Mouse (Mus musculus): ENCODE measurements at regions not wholly inside any gene's neighbourhood (a gene's known extent, or its start where the extent isn't known, plus 50 kb on each side); places are given as distances from the start of the nearest gene placed in this dataset.
A peak's percentile ranks its signal among the peaks of the same experiment; 100 is the strongest.

GRCm38 (mm10) chr7:70213970-70214520 is 152.5 kb downstream of the Nr2f2 start:
- no peak for ATAC-seq (replicated peaks; ENCODE audit: insufficient number of reproducible peaks, low FRiP score, low TSS enrichment, low read depth)

GRCm38 (mm10) chr7:70205900-70206299 is 160.6 kb downstream of the Nr2f2 start:
- Histone ChIP-seq H3K9me3 (replicated peaks; ENCODE audit: control insufficient read depth, low read length) (no peaks in the 10 kb centered on the region), H3K4me2 (ENCODE audit: low read depth, low read length) (no peak overlapping the region), H3K9ac (replicated peaks; ENCODE audit: low read length) (no peak overlapping the region), H3K27me3 (ENCODE audit: control insufficient read depth, insufficient read depth, low read length) (no peaks in the 10 kb centered on the region), H3K36me3 (replicated peaks; ENCODE audit: control insufficient read depth, insufficient read depth, low read depth, low read length) (no peaks in the 10 kb centered on the region), H3K4me3 (ENCODE audit: low read depth, low read length) (no peak overlapping the region), H3K4me1 (ENCODE audit: control insufficient read depth, insufficient read depth, low read length) (no peaks in the 10 kb centered on the region), H3K27ac (replicated peaks; ENCODE audit: low read depth, low read length) (no peak overlapping the region)
- DNase-seq (ENCODE audit: low spot score) (no peak), ATAC-seq (replicated peaks; ENCODE audit: insufficient number of reproducible peaks, low FRiP score, low TSS enrichment, low read depth) (no peak)
- WGBS, result 75% methylated on average over 1 of the region's 1 CpGs

More at GRCm38 (mm10) chr7:70213970-70214520, 152.5 kb downstream of the Nr2f2 start:
- WGBS, result 62% methylated on average over 4 of the region's 4 CpGs
- H3K4me1 ChIP-seq (ENCODE audit: control insufficient read depth, insufficient read depth, low read length), result no peaks in the 10 kb centered on the region
- no peak overlapping the region for H3K27ac ChIP-seq (replicated peaks; ENCODE audit: low read depth, low read length)
- no peak for DNase-seq (ENCODE audit: low spot score)
- no peak overlapping the region for H3K4me2 ChIP-seq (ENCODE audit: low read depth, low read length)
- H3K4me3 ChIP-seq (ENCODE audit: low read depth, low read length), result no peak overlapping the region
- H3K9me3 ChIP-seq (replicated peaks; ENCODE audit: control insufficient read depth, low read length), result no peaks in the 10 kb centered on the region
- H3K36me3 ChIP-seq (replicated peaks; ENCODE audit: control insufficient read depth, insufficient read depth, low read depth, low read length), result no peaks in the 10 kb centered on the region
- no peaks in the 10 kb centered on the region for H3K27me3 ChIP-seq (ENCODE audit: control insufficient read depth, insufficient read depth, low read length)
- H3K9ac ChIP-seq (replicated peaks; ENCODE audit: low read length), result no peak overlapping the region

GRCm38 (mm10) chr7:70200188-70200587 is 166.3 kb downstream of the Nr2f2 start:
- no peak overlapping the region for H3K9ac ChIP-seq (replicated peaks; ENCODE audit: low read length)
- H3K27ac ChIP-seq (replicated peaks; ENCODE audit: low read depth, low read length), result no peak overlapping the region
- H3K27me3 ChIP-seq (ENCODE audit: control insufficient read depth, insufficient read depth, low read length), result no peaks in the 10 kb centered on the region
- H3K4me3 ChIP-seq (ENCODE audit: low read depth, low read length), result no peak overlapping the region
- H3K9me3 ChIP-seq (replicated peaks; ENCODE audit: control insufficient read depth, low read length), result no peaks in the 10 kb centered on the region
- DNase-seq (ENCODE audit: low spot score), result peak; percentile 59
- 63% methylated on average over 4 of the region's 4 CpGs for WGBS
- H3K4me1 ChIP-seq (ENCODE audit: control insufficient read depth, insufficient read depth, low read length), result no peaks in the 10 kb centered on the region
- no peaks in the 10 kb centered on the region for H3K36me3 ChIP-seq (replicated peaks; ENCODE audit: control insufficient read depth, insufficient read depth, low read depth, low read length)
- no peak for ATAC-seq (replicated peaks; ENCODE audit: insufficient number of reproducible peaks, low FRiP score, low TSS enrichment, low read depth)
- no peak overlapping the region for H3K4me2 ChIP-seq (ENCODE audit: low read depth, low read length)

GRCm38 (mm10) chr7:70178956-70179355 is 187.6 kb downstream of the Nr2f2 start:
- no peak for ATAC-seq (replicated peaks; ENCODE audit: insufficient number of reproducible peaks, low FRiP score, low TSS enrichment, low read depth)

GRCm38 (mm10) chr7:70178006-70178405 is 188.5 kb downstream of the Nr2f2 start:
- H3K4me3 ChIP-seq (ENCODE audit: low read depth, low read length), result no peak overlapping the region
- 81% methylated on average over 2 of the region's 2 CpGs for WGBS
- no peaks in the 10 kb centered on the region for H3K36me3 ChIP-seq (replicated peaks; ENCODE audit: control insufficient read depth, insufficient read depth, low read depth, low read length)
- DNase-seq (ENCODE audit: low spot score) (no peak), ATAC-seq (replicated peaks; ENCODE audit: insufficient number of reproducible peaks, low FRiP score, low TSS enrichment, low read depth) (no peak)
- H3K27me3 ChIP-seq (ENCODE audit: control insufficient read depth, insufficient read depth, low read length), result no peaks in the 10 kb centered on the region
- no peaks in the 10 kb centered on the region for H3K9me3 ChIP-seq (replicated peaks; ENCODE audit: control insufficient read depth, low read length)
- no peak overlapping the region for H3K27ac ChIP-seq (replicated peaks; ENCODE audit: low read depth, low read length)
- H3K4me1 ChIP-seq (ENCODE audit: control insufficient read depth, insufficient read depth, low read length), result no peaks in the 10 kb centered on the region
- H3K4me2 ChIP-seq (ENCODE audit: low read depth, low read length), result no peak overlapping the region
- H3K9ac ChIP-seq (replicated peaks; ENCODE audit: low read length), result no peak overlapping the region

More at GRCm38 (mm10) chr7:70178956-70179355, 187.6 kb downstream of the Nr2f2 start:
- no peaks in the 10 kb centered on the region for H3K9me3 ChIP-seq (replicated peaks; ENCODE audit: control insufficient read depth, low read length)
- no peaks in the 10 kb centered on the region for H3K27me3 ChIP-seq (ENCODE audit: control insufficient read depth, insufficient read depth, low read length)
- WGBS, result 81% methylated on average over 2 of the region's 2 CpGs
- no peak overlapping the region for H3K4me2 ChIP-seq (ENCODE audit: low read depth, low read length)
- no peak overlapping the region for H3K27ac ChIP-seq (replicated peaks; ENCODE audit: low read depth, low read length)
- H3K4me1 ChIP-seq (ENCODE audit: control insufficient read depth, insufficient read depth, low read length), result no peaks in the 10 kb centered on the region
- no peak overlapping the region for H3K4me3 ChIP-seq (ENCODE audit: low read depth, low read length)
- no peak for DNase-seq (ENCODE audit: low spot score)
- no peak overlapping the region for H3K9ac ChIP-seq (replicated peaks; ENCODE audit: low read length)
- H3K36me3 ChIP-seq (replicated peaks; ENCODE audit: control insufficient read depth, insufficient read depth, low read depth, low read length), result no peaks in the 10 kb centered on the region

GRCm38 (mm10) chr7:70176686-70177259 is 189.8 kb downstream of the Nr2f2 start:
- Histone ChIP-seq H3K27ac (replicated peaks; ENCODE audit: low read depth, low read length) (no peak overlapping the region), H3K9ac (replicated peaks; ENCODE audit: low read length) (no peak overlapping the region), H3K4me3 (ENCODE audit: low read depth, low read length) (no peak overlapping the region), H3K4me1 (ENCODE audit: control insufficient read depth, insufficient read depth, low read length) (no peaks in the 10 kb centered on the region), H3K9me3 (replicated peaks; ENCODE audit: control insufficient read depth, low read length) (no peaks in the 10 kb centered on the region), H3K36me3 (replicated peaks; ENCODE audit: control insufficient read depth, insufficient read depth, low read depth, low read length) (no peaks in the 10 kb centered on the region), H3K4me2 (ENCODE audit: low read depth, low read length) (no peak overlapping the region), H3K27me3 (ENCODE audit: control insufficient read depth, insufficient read depth, low read length) (no peaks in the 10 kb centered on the region)
- WGBS, result 83% methylated on average over 16 of the region's 16 CpGs
- ATAC-seq (replicated peaks; ENCODE audit: insufficient number of reproducible peaks, low FRiP score, low TSS enrichment, low read depth) (no peak), DNase-seq (ENCODE audit: low spot score) (no peak)

GRCm38 (mm10) chr7:70176086-70176485 is 190.4 kb downstream of the Nr2f2 start:
- Histone ChIP-seq H3K9ac (replicated peaks; ENCODE audit: low read length) (no peak overlapping the region), H3K4me3 (ENCODE audit: low read depth, low read length) (no peak overlapping the region), H3K27ac (replicated peaks; ENCODE audit: low read depth, low read length) (no peak overlapping the region), H3K27me3 (ENCODE audit: control insufficient read depth, insufficient read depth, low read length) (no peaks in the 10 kb centered on the region), H3K4me2 (ENCODE audit: low read depth, low read length) (no peak overlapping the region), H3K36me3 (replicated peaks; ENCODE audit: control insufficient read depth, insufficient read depth, low read depth, low read length) (no peaks in the 10 kb centered on the region), H3K9me3 (replicated peaks; ENCODE audit: control insufficient read depth, low read length) (no peaks in the 10 kb centered on the region), H3K4me1 (ENCODE audit: control insufficient read depth, insufficient read depth, low read length) (no peaks in the 10 kb centered on the region)
- 80% methylated on average over 7 of the region's 7 CpGs for WGBS
- ATAC-seq (replicated peaks; ENCODE audit: insufficient number of reproducible peaks, low FRiP score, low TSS enrichment, low read depth) (no peak), DNase-seq (ENCODE audit: low spot score) (no peak)

- no peak for ATAC-seq (replicated peaks; ENCODE audit: insufficient number of reproducible peaks, low FRiP score, low TSS enrichment, low read depth)
- WGBS, result 45% methylated on average over 7 of the region's 7 CpGs
- no peak overlapping the region for H3K4me3 ChIP-seq (ENCODE audit: low read depth, low read length)
- H3K27me3 ChIP-seq (ENCODE audit: control insufficient read depth, insufficient read depth, low read length), result no peaks in the 10 kb centered on the region
- no peak overlapping the region for H3K9ac ChIP-seq (replicated peaks; ENCODE audit: low read length)
- DNase-seq (ENCODE audit: low spot score), result no peak
- no peak overlapping the region for H3K27ac ChIP-seq (replicated peaks; ENCODE audit: low read depth, low read length)
- no peak overlapping the region for H3K4me2 ChIP-seq (ENCODE audit: low read depth, low read length)
- H3K36me3 ChIP-seq (replicated peaks; ENCODE audit: control insufficient read depth, insufficient read depth, low read depth, low read length), result no peaks in the 10 kb centered on the region
- no peaks in the 10 kb centered on the region for H3K4me1 ChIP-seq (ENCODE audit: control insufficient read depth, insufficient read depth, low read length)
- H3K9me3 ChIP-seq (replicated peaks; ENCODE audit: control insufficient read depth, low read length), result no peaks in the 10 kb centered on the region
Observed at GRCm38 (mm10) chr7:70172431-70172830, 194.1 kb downstream of the Nr2f2 start.

All from embryonic facial prominence, embryonic 11.5 days (tissue).